Mouse (Mus musculus) A20 (cell line): Measurements from ENCODE around the gene Slc16a10.

ENCODE experiments used
- DNase-seq: peaks from one replicate; pipeline ENCODE4 v3.0.0-alpha.2; 2011; ENCODE audit warnings: low read depth, low spot score

Gene Slc16a10

DNA sequence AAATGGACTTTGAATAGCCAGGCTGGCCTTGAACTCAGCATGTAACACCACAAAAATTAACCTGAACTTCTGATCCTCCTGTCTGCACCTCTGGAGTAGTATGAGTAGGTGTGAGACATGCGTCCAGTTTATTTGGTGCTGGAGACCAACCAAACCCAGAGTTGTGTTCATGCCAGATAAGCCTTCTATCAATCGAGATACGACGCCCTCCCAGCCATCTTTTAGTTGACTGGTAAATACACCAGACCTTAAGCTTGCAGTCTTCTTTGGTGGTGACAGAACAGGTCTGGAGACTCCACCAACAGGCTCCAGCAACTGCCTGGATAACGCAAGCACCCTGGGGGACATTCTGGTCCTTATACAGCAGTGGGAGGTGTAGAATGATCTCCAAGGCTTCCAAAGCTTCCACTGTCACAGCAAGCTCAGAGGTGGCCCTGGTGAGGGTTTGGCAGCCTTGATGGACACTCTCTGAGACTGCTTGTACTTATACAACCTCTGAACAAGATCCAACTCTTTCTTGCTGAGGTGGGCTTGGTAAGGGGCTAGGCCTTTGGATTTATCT lies 7.6 kb upstream of the Slc16a10 start:
- no peak for DNase-seq

DNA sequence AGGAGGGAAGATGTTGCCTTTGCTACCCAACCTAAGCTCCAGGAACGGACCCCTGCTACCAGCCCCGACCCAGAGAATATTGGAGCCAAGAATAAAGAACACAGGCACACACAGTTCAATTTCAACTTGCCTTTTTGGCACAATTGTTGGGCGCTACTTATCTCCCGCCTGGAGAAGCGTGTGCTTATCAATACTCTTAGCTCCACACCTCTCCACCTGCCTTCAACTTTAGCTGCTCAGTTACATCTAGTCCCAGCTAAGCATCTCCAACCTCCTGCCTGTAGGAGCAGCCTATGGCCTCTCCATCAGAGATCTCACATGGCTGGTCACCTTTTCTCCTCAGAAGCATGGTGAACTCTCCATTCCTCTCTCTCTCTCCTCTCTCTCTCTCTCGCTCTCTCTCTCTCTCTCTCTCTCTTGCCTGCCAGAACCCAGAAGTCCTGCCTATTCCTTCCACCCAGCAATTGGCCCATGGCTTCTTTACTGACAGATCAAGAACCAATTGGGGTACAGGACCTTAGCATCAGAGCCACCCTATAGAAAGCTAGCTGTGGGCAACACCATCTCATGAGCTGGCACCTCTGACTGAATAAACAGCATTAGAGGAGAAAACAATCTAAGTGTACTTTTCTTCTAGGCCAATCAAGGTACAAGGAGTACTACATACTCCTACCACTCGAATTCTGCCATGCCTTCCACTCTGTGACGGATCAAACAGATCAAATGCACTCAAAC lies 5.4 kb upstream of the Slc16a10 start:
- no peak for DNase-seq

DNA sequence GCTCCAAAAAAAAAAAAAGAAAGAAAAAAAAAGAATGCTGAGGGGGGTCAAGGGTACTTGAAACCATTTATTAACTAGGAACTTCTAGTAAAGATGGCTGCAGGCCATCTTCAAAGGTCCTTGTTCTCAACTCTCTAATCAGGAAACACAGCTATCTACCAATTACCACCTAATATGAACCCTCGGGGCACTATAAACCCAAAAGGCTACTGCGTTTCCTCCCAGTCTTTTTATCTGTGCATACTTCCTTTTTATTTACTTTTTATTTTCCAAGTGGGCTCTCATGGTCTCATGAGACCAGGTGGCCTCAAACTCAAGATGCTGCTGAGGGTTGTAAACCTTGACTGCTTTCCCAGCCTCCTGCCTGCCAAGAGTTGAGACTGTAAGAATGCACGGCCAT lies 4.4 kb upstream of the Slc16a10 start:
- no peak for DNase-seq

DNA sequence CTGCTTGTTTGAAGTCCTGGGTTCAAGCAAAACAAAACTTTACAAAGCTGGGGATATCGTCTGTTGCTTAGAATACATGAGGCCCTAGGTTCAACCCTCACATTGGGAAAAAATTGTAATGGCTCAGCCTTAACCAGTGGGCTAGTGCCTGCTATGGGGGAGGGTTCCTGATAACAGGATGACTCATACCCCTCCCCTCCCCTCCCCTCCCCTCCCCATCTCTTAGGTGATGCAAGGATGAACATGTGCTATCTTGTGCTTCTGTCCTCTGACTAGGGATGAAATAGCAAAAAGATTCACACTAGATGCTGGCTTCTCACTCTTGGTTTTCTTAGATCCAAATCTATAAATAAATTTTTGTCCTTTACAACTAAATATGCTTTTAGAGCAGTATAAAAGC lies 2.8 kb upstream of the Slc16a10 start:
- no peak for DNase-seq

DNA sequence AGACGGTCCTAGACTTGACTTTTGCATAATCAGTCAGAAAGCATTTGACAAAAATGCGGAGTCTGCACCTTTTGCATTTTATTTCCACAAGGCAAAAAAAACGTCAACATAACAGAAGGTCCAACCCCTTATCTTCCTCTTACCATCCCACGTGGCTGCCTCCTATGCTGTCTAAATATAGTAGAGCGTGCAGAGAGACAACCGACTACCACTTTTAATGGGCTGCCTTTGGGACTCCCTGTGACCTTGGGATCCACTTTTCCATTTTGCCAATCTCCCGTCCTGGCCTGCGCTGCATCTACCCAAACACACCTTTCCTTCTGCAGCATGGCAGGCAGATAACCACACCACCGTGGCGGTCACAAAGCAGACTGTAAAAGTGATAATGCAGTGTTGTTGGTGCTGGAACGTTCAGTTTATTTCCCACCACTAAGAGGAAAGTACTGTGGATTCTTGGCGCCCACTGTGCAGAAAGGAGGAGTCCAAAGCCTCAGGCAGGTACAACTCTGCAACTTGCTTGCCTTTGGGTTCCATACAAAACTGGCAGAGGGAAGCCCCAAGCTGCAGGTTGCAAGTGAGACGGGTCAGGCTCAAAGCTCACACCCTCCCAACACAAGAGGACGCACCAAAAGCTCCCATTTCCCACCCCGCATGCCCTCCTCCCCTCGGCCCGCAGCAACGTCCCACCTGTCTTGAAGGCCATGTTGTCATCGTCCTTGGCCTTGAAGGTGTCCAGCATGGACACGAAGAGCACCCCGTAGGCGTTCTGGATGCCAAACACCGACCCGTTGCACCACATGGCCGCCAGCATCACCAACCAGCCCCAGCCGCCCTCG lies 824 bp downstream of the Slc16a10 start:
- peak; percentile 58 for DNase-seq

DNA sequence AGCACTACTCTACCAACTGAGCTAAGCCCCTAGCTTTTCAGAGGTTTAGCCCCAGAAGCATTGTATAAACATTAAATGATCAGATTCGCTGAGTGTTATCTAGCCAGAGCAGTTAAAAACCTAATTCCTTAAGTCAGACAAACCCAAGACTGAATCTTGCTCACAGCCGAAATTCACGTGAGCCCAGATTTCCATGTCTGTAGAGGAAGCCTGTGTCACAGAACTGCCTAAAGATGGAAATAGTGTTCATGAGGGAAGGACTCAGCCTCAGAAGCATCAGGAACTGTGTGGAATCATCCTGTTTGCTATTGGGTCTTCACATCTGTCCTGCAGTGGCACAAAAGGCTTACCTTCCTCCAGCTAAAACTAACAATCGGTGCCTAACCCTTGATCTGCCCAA lies 2.4 kb downstream of the Slc16a10 start:
- no peak for DNase-seq

DNA sequence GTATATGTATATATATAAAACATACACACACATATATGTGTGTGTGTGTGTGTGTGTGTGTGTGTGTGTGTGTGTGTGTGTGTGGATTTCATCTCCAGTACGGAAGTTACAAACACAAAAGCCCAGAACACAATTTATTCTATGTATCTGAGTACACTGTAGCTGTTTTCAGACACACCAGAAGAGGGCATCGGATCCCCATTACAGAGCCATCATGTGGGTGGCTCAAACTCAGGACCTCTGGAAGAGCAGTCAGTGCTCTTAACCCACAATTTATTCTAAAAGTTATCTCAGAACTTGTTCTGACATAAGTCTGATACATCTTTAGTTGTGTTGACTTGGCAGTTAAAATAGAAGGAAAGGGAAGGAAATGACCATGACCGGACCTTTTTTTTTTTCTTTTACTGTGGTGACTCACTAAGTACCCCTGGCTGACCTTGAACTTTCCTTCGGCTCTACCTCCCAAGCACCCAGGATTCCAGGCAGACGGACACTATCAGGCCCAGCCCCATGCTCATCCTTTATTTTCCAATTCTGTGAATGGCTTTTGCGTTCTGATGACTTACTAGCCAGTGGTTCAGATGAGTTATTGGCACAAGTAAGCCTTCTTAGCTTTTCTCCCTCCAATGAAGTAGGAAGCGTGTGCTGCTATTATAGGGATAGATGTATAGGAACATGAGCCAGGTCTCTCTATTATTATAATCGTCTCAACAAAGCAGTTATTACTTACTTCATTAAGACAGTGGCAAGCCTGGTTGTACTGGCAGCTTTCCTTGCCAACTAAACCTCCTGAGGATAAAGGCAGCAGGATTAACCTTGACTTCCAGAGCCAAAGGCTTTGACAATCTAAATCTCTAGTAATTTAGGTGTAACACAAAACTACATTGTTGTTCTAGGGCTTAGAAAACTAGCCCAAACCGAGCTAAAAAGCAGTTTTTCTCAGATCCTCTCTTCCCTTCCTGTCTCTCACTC lies 6.0 kb downstream of the Slc16a10 start:
- DNase-seq = peak; percentile 38

DNA sequence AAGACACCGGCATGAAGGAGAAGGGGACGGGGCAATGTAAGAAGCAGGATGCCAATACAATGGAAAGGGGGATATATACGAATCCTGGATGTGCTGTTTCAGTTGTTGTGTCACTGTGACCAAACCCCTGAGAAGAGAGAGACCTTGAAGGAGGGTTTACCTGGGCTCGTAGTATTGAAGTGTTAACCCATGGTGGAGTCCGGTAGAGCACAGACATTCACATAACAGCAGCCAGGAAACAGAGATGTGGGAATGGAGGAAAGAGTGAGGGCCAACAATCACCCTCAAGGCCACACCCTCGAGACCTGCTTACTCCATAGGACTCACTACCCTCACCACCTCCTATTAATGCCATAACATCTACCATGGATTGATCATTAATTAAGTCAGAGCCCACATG lies 7.2 kb downstream of the Slc16a10 start:
- no peak for DNase-seq

DNA sequence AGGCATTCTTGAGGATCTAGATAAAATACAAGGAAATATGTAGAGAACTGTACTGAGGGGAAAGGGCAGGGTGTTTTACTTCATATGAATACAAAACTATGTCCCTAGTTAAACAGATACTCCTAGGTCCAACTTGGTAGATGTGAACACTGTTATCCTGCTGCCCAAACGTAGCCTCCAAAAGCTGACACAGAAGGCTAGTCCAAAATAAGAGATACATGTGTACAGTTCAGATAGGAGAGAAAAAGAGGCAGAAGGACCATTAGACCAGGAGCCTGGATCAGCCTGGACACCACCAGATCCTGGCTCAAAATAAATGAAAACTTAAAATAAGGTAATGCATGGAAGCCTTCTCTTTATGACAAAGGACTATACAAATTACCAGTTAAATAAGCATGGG lies 8.4 kb downstream of the Slc16a10 start:
- no peak for DNase-seq

DNA sequence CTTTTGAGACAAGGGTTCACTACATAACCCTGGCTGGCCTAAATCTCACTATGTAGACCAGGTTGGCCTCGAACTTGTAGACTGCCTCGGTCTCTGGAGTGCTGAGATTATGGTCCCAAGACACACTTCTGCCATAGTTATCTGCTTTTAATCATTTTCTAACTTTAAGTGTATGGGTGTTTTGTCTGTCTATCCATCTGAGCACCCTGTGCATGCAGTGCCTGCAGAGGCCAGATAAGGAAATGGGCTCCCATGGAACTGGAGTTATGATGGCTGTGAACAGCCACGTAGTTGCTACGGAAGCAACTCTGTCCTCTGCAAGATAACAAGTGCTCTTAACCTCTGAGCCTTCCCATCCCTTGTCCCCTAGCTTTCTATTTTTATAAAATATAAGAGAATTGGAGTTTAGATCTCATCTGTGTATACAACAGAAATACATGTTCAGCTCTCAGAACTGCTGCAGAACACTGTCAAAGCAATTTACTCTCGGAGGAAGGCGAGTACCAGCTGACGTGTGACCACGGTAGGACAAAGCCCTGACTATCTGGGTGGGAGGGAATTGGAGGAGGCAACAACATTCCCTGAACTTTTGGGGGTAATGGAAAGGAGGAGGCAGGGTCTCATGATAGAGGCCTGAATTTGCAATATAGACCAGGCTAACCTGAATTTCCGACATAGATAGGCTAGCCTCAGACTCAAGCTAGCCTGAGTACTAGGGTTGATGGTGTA lies 10.2 kb downstream of the Slc16a10 start:
- DNase-seq = no peak

DNA sequence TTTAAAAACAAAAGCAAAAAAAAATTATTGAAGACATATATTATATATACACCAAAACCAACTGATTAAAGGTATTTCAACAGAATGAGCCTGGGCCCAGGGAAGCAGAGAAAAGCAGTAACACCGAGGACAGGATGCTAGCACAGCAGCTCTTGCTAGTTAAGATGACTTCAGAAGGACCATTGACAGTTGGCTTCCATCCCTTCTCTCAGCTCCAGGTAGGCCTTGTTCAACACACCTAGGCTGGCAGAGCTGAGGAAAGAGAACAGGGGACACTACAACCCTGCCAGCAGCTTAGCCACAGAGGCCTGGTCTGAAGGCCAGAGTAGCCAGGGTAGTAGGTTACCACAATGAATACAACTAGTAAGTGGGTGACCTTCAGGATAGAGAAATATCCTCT lies 11.9 kb downstream of the Slc16a10 start:
- DNase-seq = no peak

DNA sequence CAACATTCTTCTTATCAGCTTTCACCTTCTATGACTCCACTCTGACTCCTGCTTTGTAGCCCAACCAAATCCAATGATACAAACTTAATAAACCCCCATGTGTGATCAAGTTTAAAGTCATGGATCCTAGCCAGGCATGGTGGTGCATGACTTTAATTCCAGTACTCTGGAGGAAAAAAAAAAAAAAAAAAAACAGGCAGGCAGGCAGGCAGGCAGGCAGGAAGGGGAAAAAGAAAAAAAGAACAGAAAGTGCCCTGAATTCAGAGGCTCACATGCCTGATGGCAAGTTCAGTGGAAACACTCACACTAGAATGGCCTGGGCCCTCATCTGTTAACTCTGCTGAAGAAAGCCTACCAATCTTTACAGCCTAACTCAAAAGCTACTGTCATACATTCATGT lies 12.9 kb downstream of the Slc16a10 start:
- peak; percentile 20 for DNase-seq

DNA sequence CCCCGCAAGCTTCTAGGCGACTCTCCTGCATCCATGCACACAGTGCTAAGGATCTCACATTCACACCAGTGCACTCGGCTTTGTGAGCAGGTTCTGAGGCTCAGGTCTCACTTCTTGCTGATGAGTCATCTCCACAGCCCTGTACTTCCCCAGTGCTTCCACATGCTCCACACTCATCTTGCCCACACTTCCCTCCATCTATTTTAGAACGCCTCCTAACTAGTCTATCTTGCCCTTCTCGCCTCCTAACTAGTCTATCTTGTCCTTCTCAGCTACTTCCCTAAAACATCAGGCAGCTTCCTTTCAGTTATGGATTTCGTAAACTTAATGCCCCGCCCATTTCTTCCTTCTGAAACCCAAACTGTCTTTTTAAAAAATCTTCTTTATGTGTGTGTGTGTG lies 13.6 kb downstream of the Slc16a10 start:
- DNase-seq = peak; percentile 54

DNA sequence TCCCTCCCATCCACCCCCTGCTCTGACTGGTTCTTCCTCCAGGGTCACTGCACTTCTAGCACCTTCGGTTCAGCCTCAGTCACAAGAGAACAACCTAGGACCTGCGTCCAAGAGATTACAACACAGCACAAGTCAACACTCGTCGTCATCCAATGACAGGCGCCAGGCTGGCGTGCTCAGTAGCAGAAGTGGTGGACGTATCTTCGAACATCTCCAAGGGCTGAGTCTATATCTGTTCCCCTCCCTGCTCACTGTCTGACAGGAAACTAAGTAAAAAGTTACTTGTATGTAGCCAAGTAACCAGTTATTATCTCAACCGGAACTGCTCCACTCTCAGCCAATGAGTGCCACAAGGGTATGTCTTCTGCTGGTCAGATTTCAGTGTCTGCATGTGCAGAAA lies 16.9 kb downstream of the Slc16a10 start:
- DNase-seq = no peak

DNA sequence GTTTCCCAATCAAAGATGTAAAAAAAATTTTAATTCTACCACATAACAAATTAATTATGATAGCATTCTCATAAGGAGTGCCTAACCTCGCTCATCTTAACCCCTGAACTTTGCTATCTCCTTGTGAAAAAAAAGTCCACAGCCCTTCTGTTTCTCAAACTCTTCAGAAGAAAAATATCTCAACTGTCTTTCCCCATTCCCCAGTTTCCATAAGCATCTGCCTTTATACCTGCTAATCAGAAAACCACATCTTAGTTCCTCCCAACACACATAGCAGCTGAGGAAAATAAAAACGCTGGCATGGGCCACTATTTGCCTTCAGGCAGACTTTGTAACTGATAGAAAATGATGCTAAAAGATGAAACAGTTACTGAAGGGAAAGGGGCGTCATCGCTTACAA lies 17.5 kb downstream of the Slc16a10 start:
- no peak for DNase-seq

DNA sequence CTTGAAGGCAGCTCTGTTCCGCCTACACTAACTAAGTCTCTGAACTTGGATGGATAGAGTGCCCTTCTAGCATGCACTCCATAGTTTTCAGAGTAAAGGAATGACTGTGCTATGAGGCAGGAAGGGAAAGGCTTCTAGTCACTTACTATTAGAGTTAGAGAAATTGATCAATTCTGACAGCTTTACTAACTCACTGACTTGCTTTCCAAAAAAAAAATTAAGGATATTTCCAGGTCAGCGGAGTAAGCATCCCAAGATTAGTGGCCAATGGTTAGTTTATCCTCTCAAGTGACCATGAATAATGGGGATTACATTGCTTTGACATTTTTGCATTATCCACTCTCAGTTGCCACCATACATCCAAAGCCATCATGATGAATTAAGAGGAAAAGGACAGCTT lies 18.0 kb downstream of the Slc16a10 start:
- DNase-seq = no peak

DNA sequence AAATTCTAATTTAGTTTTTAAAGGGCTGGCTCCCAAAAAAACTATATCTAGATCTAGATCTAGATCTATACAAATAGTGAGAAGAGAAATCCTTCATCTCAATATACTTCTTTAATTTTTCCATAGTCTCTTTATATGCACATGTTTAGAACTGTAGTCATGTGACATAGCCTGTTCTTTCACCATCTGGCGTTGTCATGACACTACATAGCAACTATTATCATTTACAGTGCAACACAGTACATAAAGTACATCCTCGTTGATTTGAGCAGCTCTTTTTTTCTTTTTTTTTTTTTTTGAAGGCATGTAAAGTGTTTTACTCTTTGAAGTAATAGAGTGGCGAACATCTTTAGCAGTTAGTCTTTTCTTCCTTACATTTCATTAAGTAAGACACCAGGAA lies 22.6 kb downstream of the Slc16a10 start:
- no peak for DNase-seq

DNA sequence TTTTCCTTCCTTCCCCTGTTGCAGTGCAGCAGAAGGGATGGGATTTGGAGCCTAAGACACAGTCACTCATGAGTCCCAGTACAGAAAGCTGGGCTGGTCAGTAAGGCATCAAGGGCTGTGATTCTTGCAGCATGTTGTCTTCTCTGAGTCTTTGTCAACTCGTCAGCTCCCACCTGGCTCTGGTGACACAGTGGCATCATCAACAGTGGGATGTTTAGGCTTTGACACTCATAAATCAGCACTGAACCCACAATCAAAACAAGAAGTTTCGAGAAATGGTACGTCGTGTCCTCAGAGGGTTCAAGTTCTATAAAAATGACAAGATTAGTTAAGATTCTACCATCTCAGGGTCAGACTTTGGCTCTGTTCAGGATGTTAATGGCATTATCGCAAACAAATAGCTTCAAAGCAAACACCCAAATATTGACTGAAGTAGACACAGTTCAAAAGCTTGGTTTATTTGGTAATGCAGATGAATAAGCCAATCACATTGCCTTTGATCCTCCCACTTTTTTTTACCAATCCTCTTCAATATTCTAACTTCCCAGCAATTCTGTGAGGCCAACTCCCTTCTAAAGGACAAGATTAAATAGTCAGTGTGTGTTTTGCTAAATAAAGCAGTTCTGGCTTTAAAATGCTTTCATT lies 23.2 kb downstream of the Slc16a10 start:
- DNase-seq = no peak

DNA sequence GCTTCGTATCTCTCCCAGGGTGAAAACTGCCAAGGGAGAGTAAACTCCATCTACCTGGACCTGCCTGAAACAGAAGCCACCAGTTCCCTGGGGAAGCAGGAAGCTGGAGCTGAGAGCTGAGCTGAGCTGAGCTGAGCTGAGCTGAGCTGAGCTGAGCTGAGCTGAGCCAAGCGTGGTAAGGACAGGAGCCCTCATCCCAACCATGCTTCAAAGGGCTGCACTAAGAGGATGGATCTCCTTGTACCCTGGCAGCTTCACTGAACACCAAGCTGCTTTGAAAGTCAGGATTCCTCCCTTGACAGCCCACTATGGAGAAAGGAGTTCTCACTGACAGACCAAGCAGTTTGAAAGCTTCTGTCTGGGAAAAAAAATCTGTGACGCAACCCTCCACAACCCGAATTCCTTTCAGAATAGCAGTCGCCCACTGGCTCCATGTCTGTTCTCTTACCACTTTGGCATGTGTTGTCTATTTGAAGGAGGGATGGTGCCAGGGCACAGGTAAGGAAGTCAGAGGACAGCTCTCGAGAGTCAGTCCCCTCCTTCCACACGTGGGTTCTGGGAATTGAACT lies 28.5 kb downstream of the Slc16a10 start:
- no peak for DNase-seq

DNA sequence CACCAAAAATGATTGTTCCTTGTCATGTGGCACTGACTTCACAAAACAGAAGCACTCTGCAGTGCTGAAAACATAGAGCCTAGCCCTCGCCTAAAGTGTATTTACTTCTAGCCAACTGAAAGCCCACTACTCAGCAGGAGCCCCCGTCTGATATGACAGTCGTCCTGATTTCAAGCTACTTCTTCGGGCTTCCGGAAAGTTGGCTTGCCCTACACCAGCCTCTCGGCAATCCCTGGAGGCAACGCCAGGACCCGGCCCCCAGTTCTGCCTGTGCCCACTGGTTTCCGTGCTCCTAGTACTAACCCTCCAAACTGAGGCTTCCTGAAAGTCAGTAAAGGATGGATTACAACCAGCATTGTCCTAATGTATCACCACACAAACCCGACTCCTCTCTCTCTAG lies 29.8 kb downstream of the Slc16a10 start:
- no peak for DNase-seq
